Mouse (Mus musculus): ENCODE data around the gene Bmper.

Gene Bmper

DNA sequence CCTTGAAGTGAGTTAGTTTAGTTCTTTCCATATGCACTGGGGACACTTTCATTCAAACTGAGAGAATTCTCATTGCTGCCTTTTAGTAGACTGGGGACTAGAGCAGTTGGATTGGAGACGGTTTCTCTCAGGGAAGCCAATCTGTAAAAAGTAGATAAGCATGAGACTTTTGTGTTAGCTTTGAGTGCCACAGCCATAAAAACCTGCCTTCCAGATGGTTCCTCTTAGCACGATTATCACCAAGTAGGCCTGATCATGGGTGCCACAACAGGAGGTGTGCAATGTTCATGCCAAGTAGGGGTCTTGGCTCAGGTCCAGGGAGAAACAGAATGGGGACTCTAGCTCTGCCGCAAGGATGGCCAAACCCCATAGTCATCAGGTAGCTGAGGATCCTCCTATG, 210.4 kb downstream of the Bmper start:
- DNase-seq (ENCODE audit: low read depth, low spot score), result no peak

DNA sequence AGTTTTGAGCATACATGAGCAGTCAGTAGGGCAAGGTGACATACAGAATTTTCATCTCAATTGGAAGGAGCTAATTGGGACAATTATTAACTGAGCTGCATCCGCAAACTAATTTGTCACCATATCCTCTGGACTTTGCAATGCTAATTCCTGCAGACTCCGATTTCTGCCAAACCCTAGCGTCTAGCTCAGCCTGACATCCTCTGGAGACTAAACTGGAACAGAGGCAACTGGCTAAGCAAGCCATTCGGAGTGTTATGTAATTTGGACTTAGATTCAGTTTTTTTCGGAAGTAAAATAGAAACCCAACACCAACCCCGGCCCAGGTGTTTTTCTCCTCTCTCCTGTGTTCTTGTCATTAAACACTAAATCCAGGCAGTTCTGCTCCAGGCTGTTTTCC, 213.9 kb downstream of the Bmper start:
- DNase-seq (ENCODE audit: low read depth, low spot score), result no peak

DNA sequence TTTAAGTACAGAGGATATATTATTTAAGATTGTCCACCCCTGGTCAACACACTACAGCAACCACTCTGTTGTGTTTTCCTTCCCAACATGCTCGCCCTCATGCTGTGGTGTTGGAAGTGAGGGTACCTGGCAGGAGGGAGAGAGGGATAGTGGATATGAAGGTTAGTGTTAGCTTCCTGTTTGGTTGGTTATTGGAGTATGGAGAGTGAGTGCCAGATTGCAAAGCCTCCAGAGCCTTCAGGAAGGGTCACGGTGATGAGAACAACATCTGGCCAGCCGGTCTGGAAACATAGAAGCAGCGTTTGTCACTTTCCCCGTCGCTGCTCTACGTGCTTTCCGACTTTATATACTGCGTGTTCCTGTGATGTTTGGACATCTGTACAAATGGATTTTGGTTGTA, 215.8 kb downstream of the Bmper start:
- DNase-seq (ENCODE audit: low read depth, low spot score), result no peak

DNA sequence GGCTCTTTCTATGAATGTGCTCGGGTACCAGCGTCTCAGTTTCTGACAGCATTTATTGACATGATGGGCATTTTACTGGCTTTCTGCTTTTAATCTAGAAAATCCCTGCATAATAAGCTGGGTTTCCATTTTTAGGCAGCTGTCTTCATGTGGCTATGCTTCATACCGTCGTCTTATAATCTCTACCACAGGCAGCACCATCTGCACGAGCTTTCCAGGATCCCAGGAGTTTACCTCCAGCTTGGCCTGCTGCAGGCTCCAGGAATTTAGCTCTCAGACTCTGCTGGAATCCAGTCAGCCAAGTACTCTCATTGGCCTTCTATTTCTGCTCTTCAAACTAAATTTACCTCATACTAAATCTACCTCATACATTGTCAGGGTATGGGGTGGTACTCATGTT, 219.3 kb downstream of the Bmper start:
- no peak for DNase-seq (ENCODE audit: low read depth, low spot score)

DNA sequence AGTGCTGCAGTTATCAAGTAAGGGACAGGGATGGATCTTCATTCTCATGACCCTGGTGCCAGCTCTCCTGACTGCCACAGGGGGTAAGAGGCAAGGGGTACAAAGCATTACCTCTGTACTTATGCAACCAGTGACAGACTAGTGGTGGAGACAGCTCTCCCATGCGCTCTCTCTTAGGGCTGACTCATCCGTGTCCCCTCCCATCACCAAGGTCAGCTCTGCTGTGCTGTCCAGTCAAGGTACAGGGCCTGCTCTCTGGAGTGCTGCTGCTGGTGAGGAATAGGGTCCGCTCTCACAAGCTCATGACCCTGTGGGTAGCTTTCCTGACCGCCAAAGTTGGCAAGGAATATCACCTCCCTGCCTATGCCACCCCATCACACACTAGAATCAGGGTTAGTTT, 222.1 kb downstream of the Bmper start:
- no peak for DNase-seq (ENCODE audit: low read depth, low spot score)

DNA sequence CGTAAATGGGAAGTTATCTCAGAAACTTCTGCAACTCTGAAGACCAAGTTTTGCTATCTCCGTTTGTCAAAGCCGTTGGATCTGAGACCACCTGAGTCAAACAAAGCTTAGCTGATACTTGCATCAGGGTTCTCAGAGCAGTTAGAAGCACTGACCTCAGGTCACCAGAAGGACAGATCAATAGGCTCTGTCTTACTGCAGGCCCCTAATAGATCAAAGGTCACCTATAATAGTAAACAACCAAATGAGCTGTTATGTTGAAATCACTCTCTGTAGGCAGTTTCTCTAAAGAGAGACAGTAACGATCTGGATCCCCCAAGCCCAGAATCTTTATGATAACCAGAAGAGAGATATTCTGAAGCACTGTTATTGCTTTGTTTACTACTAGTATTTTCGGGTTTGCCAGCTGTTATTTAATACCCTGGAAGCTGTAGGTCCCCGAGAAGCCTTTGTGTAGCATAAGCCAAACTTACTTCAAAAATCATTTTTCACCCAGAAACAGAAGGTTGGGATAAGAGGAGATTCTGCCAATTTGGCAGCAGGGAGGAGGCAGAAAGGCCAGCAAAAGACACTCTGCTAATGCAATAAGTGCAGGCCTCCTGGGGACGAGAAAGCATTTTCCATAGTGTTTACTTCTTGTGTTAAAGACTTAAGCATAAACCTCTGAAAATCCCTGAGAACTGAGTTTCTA, 224.5 kb downstream of the Bmper start:
- DNase-seq (ENCODE audit: low read depth, low spot score), result no peak

DNA sequence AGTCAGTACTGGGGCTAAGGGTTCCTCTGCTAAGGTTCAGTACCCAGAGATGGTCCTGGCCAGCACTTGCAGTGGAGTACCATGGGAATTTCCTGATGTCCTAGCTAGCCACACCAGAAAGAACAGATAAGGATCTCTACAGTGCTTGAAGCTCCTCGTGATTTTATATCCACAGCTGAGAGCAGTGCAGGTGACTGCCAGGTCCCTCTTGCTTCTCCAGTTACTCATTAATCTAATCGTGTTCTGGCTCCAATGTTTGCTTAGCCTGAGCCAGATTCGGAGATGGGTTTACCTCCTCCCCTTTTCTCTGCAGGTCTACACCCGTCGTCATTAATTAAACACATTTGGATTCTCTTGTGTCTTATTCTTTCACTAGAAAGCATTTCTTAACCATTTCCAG, 230.4 kb downstream of the Bmper start:
- no peak for DNase-seq (ENCODE audit: low read depth, low spot score)

DNA sequence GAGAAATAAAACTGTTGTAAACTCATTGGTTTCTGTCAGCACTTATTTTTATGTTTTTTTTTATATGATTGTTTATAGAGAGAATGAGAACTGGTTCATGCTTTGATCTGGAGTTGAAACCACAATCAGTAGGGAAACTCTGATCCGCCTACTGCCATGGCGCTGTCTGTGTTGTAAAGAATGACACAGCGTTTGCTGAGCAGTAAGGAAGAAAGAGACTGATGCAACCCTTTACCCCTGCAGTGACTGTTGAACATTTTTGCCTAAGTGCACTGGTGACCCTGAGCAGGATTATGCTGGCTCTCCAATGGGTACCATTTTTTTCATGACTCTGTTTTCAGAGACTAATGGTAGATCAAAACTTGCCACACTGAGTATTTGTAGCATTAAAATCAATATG, 234.3 kb downstream of the Bmper start:
- no peak for DNase-seq (ENCODE audit: low read depth, low spot score)

DNA sequence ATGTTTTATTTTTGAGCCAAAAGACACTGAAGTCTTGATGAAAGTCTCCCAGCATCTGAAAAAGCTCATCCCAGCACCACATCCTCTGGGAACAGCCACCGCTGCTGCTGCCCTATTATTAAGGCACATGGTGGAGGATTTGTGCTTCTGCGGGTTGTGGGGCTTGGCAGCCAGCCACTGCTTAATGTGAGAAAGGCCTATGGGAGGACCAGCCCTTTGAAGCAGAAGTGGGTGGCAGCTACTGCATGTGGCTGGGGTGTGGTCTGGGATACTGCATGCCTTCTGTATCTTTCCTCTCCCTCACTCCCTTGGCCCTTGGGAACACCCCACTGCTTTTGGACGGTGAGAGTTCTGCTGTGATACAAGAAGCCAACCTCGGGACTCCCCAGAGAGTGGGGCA, 237.8 kb downstream of the Bmper start:
- no peak for DNase-seq (ENCODE audit: low read depth, low spot score)

DNA sequence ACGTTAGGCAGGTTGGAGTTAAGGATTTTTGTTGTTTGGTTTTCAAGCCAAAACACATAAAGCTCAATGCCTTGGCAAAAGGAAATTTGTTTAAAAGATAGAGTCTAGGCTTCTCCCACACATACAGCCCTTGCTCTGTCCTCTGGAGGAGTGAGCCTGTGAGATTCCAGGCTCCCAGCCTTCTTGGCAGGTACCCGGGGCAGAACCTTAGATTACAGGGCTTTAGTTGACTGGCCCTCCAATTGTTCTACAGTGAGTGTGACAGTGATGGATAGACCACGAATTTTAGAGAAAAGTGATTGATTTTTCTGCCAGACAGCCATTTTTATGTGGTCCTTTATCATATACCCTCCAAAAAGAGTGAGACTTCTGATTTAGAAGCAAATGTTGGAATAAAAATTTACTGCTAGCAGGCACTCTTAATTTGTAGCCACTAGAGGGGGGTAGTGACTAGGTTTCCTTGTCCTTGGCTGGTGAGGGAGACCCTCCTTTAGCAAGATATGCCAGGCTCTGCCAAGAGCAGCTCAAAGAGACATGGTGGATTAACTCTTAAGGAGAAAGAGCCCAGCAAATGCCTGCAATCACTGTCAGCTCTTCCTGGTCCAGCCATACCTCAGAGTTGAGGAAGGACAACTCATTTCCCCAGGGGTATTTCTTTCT, 240.2 kb downstream of the Bmper start:
- DNase-seq (ENCODE audit: low read depth, low spot score), result no peak

DNA sequence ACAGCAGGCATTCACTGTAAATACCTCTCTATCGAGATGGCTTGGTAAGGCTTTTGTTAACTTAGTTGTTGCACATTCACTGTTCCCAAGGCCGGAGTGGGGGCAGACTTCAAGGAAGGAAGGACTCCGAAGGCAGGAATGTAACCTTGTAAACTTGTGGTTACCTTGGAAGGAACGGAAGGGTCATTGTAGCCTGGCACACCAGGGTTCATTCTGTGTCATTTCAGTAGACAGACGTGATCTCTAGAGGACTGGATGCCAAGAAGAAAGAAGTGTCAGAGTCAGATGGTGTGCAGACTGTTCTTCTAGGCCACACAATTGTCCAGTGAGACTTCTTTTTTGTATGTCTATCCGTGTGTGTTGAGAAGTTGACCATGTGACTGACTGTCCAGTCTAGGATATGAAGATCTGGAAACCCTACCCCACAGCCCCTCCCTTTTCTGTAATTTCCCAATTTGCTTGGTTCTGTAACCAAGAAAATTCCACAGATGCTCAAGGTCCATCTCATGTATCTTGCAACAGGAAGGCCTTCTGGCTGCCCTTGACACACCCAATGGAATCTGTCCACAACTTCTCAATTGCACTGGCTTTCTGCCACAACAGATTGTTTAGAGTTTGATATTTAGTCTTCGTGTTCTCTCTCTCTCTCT, 242.2 kb downstream of the Bmper start:
- DNase-seq (ENCODE audit: low read depth, low spot score), result no peak

DNA sequence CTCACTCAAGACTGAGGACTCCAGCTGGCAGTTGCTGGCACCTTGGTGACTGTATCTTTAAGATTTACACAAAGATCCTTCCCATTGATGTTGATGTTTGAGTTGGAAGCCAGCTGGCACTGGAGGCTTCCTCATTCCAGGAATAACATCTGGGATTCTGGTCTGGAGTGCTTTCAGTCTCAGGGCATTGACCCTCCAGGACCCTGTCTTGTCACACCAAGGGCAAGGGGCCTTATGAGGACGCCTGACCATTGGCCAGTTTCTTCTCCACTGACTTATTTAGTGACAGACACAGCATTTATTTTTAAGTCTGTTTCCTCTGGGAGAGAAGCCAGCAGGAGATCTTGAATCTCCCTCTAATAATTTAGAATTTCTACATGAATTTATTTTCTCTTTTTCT, 247.0 kb downstream of the Bmper start:
- no peak for DNase-seq (ENCODE audit: low read depth, low spot score)

DNA sequence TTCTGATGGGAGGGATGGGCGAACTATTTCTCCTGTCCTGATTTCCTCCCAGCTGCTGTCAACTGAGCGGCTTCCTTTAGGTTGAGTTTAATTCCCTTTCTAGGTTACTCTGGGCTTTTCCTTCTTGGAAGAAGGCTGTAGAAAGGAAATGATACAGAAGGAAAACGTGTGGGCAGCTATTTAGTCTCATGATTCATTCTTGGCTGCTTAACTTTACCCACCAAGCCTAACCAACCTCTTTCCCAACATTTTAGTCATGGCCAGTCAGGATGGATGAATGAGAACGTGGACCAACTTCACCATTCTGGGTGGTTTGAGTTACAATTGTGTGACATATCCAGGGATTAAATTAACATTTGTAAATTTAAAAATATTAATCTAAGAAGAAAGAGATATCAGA, 263.0 kb downstream of the Bmper start:
- DNase-seq (ENCODE audit: low read depth, low spot score), result no peak

DNA sequence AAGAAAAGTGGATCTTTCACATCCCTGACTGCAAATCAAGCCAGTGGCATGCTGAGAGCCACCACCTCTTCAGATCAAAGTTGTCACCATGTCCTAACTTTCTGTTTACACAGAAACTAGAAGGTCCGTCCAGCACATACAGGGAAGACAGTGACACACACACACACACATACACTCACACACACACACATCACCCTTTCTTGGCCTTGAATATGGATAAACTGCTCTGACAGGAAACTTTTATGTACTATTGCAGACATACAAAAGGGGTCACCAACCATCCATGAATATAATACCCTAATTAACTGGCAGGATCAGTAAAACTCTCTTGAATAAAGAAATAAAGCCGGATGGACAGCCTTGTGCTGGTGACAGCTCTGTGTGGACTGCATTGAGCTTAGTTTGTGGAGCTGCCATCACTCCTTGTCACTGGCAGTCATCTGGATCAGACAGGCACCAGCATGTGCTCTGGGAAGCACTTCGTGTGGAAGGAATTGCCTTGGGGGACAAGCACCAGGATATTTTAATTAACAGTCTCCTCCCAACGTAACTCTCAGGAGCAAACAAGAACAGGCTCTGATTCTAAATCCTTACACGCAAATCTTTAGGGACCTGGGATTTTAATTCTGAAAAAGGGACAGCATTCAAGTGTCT, 264.0 kb downstream of the Bmper start:
- DNase-seq (ENCODE audit: low read depth, low spot score), result no peak

DNA sequence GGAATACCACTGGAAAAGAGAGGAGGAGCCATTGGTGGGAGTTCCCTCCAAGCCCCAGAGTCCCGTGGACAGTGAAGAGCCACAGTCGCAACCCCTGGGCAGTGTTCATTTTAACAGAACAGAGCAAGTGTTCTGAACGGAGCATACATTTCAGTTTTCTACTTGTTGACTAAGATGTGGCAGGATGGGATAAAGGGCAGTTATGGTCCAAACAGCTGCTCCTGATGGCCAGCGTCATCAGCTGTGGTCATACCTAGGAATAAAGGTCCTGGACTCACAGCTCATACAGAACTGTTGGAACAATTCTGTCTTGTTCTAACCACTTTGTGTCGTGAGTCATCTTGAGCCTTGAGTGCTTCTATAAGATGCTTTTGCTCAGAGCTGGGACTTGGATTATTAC, 265.4 kb downstream of the Bmper start:
- no peak for DNase-seq (ENCODE audit: low read depth, low spot score)

DNA sequence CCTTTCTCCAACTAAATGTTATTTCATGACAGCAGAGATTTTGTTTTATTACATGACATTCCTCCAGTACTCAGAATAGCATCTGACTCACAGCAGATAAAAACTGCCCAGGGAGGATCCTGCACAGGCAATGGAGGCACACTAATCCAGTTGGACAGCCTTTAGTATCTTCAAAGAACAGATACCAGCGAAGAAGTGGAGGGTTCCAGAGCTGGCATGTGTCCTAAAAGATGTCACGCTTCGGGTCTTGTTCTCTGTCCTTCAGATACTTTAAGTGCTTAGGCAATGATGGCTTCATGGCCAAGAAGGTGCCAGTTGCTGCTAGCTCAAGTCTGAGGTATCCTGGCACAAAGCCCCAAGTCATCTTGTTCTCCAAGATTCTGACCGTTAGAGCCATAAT, 272.5 kb downstream of the Bmper start:
- no peak for DNase-seq (ENCODE audit: low read depth, low spot score)

DNA sequence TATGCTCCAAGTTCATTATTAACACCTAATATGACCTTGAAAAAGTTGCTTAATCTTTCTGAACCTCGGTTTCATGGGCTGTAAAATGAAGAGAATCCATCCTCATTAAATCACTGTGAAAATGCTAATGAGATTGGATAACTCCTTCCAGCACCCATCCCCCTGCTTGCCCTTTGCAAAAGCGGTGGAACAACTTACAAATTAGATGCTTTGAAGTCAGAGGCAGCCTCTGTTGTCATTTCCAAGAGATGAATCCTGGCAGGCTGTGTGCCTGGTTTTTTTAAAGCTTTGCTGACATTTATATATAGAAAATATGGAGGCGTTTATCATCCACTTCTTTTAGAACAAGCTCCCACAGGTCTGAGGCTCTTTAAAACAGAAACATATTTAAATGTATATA, 274.8 kb downstream of the Bmper start:
- DNase-seq (ENCODE audit: low read depth, low spot score), result no peak

DNA sequence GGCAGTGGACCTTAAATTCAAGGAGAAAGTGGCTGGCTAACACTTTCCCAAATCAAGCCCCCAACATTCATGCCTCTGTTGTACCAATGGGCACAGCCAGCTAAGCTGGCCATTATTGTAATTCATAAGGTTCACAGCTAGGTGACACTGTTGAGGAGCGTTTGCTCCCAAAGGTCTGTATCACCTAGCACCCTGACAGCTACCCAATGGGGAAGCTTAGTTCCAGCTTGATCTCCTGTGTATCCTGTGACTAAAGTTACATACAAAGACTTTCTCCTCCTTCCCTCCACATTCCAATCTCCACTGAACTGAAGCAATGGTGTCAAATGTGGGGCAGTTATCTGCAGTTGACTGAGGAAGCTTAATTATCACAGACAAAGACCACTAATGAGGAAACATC, 311.0 kb downstream of the Bmper start:
- DNase-seq (ENCODE audit: low read depth, low spot score), result no peak

All from CD4-positive, CD25-positive, alpha-beta regulatory T cell, adult 2 months (primary cell).